Mouse (Mus musculus) adrenal gland, adult 18-20 months (tissue): Measurements from ENCODE around the gene Igfbp4. TPM values are rescaled to one million over a fixed set of nuclear protein-coding genes. Genes with fewer than 3 reads are reported as not detected.

ENCODE experiments used
- total RNA-seq, 2 experiments: library from RNA; stranded (reverse); gene quantifications; 1 replicate in 1 of 2; 2 replicates in 1 of 2; pipeline ENCODE4 v1.2.3; 2021

The Igfbp4 gene
- total RNA-seq, 2 experiments from 2014 or later = 74.6 to 150 TPM

Other genes starting within 250 kb of the Igfbp4 start
- gene Msl1, start 245.7 kb upstream of the Igfbp4 start, total RNA-seq = 10 to 100 TPM; 82.3 to 97.4 TPM
- 10 to 100 TPM; 36.8 to 41.9 TPM for gene Casc3, start 236.3 kb upstream of the Igfbp4 start, total RNA-seq
- gene Rapgefl1, start 204.5 kb upstream of the Igfbp4 start, total RNA-seq = under 1 TPM; 0.36 to 0.58 TPM
- 10 to 100 TPM; 20.0 to 22.2 TPM for gene Wipf2, start 177.6 kb upstream of the Igfbp4 start, total RNA-seq
- gene Cdc6, start 133.4 kb upstream of the Igfbp4 start, total RNA-seq = under 1 TPM; 0.32 to 0.43 TPM
- gene Rara, start 113.4 kb upstream of the Igfbp4 start, total RNA-seq = 10 to 100 TPM; 16.2 to 16.7 TPM
- not detected for gene Gjd3, start 58.2 kb upstream of the Igfbp4 start, total RNA-seq
- gene Top2a, start 17.1 kb upstream of the Igfbp4 start, total RNA-seq = 1 to 10 TPM; 3.2 to 4.3 TPM
- gene Tns4, start 48.1 kb downstream of the Igfbp4 start, total RNA-seq = under 1 TPM; 0.43 to 0.67 TPM
- gene Ccr7, start 113.8 kb downstream of the Igfbp4 start, total RNA-seq = under 1 TPM in 1 of 2 experiments, not detected in 1; 0.38 TPM
- 10 to 100 TPM; 40.5 to 57.3 TPM for gene Smarce1, start 189.8 kb downstream of the Igfbp4 start, total RNA-seq
- gene Krt222, start 202.8 kb downstream of the Igfbp4 start, total RNA-seq = 1 to 10 TPM; 1.3 to 1.7 TPM
- not detected for gene Krt24, start 244.0 kb downstream of the Igfbp4 start, total RNA-seq